Mouse (Mus musculus) cerebellum, adult 2 months (tissue): Measurements from ENCODE around the gene Sh3pxd2a. TPM values are rescaled to one million over a fixed set of nuclear protein-coding genes. Genes with fewer than 3 reads are reported as not detected.

Experiments
- DNase-seq, 2 experiments: peaks; one replicate each; pipeline ENCODE4 v3.0.0; 2021
- H3K27ac ChIP-seq: fragments of 200-500 bp; 2 replicates; pipeline ENCODE4 v1.5.1; 2012; ENCODE audit warnings: low read length, control low read depth, inconsistent platforms; ENCODE audit not compliant: insufficient read depth
- H3K27me3 ChIP-seq: fragments of 200-500 bp; 2 replicates; pipeline ENCODE4 v1.6.1; 2012; ENCODE audit warnings: inconsistent platforms, mild to moderate bottlenecking, low read length, moderate library complexity; ENCODE audit not compliant: control insufficient read depth, insufficient read depth
- H3K4me1 ChIP-seq: fragments of 200-500 bp; 2 replicates; pipeline ENCODE4 v1.6.1; 2011; ENCODE audit warnings: low read length; ENCODE audit not compliant: control insufficient read depth, insufficient read depth
- H3K4me3 ChIP-seq: fragments of 200-500 bp; replicated peaks from 2 replicates; pipeline ENCODE3; 2011; ENCODE audit warnings: mild to moderate bottlenecking, low read depth, low read length, control low read depth; ENCODE audit not compliant: insufficient read depth
- CTCF ChIP-seq: fragments of 200-500 bp; IDR thresholded peaks from 2 replicates; pipeline ENCODE4 v1.5.1; 2011; ENCODE audit warnings: low read depth, mild to moderate bottlenecking, control low read depth, low read length, moderate library complexity, borderline replicate concordance; ENCODE audit not compliant: insufficient read depth
- POLR2A ChIP-seq: fragments of 200-500 bp; IDR thresholded peaks from 2 replicates; pipeline ENCODE4 v1.6.1; 2011; ENCODE audit warnings: low read length, control low read depth, borderline replicate concordance; ENCODE audit not compliant: insufficient read depth
- WGBS: fragments of 180-500 bp; shearing (Covaris S2); methylation state at CpG from one replicate; pipeline ENCODE4 v1.1.7; 2018; 5-methylcytosine and 5-hydroxymethylcytosine counted together
- polyA plus RNA-seq: library from polyadenylated mRNA; depleted of rRNA; stranded (reverse); fragments of >200 nt; gene quantifications from 2 replicates; pipeline ENCODE4 v1.2.3, GENCODE M21; 2012

The Sh3pxd2a gene
- polyA plus RNA-seq, 1 experiment = 7.9 TPM

DNA sequence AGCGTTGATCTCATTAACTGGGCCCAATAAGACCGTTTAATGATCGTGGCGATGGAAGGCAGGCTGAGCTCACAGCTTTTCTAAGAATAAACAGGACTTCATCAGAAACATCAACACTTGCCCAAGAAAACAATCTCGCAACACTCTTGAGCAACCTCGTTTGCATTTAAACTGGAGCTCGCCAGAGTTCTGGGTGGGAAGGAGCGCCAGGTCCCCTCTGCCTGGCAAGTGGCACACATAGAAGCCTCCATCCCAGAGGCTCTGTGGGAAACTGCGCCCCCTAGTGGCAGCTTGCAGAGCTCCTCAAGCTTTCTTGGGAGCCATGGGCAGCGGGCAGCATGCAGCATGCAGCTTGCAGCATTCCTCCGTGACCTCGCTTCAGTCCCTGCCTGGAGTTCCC lies 126.5 kb downstream of the Sh3pxd2a start:
- Histone ChIP-seq H3K27ac (no peak overlapping the region), H3K4me3 (peak overlapping the region; percentile 12), H3K27me3 (no peaks in the 10 kb centered on the region), H3K4me1 (peaks cover 3% of the 10 kb centered on the region; the same call in 1 of the 2 replicates)
- peak; percentile 83 to 93 for DNase-seq
- TF ChIP-seq POLR2A (no peak), CTCF (peak; percentile 94)
- WGBS = 27% methylated on average over 12 of the region's 12 CpGs

DNA sequence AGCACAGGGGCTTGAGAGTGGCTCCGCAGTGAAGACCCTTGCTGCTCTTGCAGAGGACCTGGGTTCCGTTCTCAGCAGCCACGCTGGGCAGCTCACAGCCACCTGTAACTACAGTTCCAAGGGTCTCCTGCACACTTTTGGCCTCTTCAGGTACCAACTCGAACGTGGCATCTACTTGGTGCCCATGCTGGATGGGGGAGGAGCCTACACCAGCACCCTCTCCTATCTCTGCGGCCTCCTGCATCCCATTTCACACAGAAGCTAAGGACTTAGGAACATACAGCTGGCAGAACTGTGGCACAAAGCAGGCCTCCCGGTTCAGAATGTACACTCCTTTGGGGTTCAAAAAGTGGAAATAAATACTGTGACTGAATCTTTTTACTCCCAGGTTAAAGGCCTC lies 127.0 kb downstream of the Sh3pxd2a start:
- no peak overlapping the region for H3K4me3 ChIP-seq
- H3K27me3 ChIP-seq = no peaks in the 10 kb centered on the region
- peaks cover 3% of the 10 kb centered on the region; the same call in 1 of the 2 replicates for H3K4me1 ChIP-seq
- 71% methylated on average over 7 of the region's 7 CpGs for WGBS
- TF ChIP-seq POLR2A = no peak
- no peak for TF ChIP-seq CTCF
- H3K27ac ChIP-seq = no peak overlapping the region
- DNase-seq = no peak

- no peak for DNase-seq
- Histone ChIP-seq H3K4me3 (no peak overlapping the region), H3K4me1 (peaks cover 3% of the 10 kb centered on the region; the same call in 1 of the 2 replicates), H3K27me3 (no peaks in the 10 kb centered on the region), H3K27ac (no peak overlapping the region)
- no peak for TF ChIP-seq POLR2A
- no peak for TF ChIP-seq CTCF
- 57% methylated on average over 6 of the region's 6 CpGs for WGBS
Observed at GRCm38 (mm10) chr19:47335262-47335661, 128.9 kb downstream of the Sh3pxd2a start.

GRCm38 (mm10) chr19:47334713-47335112 lies 129.5 kb downstream of the Sh3pxd2a start:
- Histone ChIP-seq H3K27ac (no peak overlapping the region), H3K4me1 (peaks cover 3% of the 10 kb centered on the region; the same call in 1 of the 2 replicates), H3K4me3 (no peak overlapping the region), H3K27me3 (no peaks in the 10 kb centered on the region)
- 74% methylated on average over 17 of the region's 17 CpGs for WGBS
- DNase-seq = no peak
- TF ChIP-seq POLR2A (no peak), CTCF (no peak)

DNA sequence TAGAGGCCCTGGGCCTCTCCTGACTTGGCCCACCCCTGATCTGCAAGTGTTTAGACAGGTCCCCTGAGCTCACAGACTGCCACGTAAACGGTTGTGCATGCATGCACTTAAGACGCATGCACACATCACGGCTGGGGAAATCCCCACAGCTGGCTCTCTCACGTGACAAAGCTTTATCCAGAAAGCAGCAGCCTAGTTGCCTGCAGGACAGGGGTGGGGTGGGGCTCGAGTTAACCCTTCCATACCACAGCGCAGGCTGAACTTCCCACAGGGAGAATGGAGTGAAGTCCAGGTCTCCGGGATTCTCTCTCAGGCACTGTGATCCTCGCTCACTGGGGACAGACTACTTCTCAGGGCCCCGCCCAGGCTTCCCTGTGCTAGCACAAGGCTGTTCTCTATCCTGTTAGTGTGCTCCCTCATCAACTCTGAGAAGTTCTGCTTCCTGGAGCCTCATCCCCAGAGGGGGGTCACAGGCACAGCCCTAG lies 133.4 kb downstream of the Sh3pxd2a start:
- Histone ChIP-seq H3K4me1 (no peaks in the 10 kb centered on the region), H3K27ac (no peak overlapping the region), H3K4me3 (no peak overlapping the region), H3K27me3 (no peaks in the 10 kb centered on the region)
- no peak for DNase-seq
- 65% methylated on average over 10 of the region's 10 CpGs for WGBS
- TF ChIP-seq CTCF = no peak
- TF ChIP-seq POLR2A = no peak

- H3K27me3 ChIP-seq = no peaks in the 10 kb centered on the region
- WGBS = 100% methylated on average over 1 of the region's 1 CpGs
- H3K4me3 ChIP-seq = no peak overlapping the region
- H3K4me1 ChIP-seq = no peaks in the 10 kb centered on the region
- no peak for TF ChIP-seq POLR2A
- no peak for TF ChIP-seq CTCF
- no peak overlapping the region for H3K27ac ChIP-seq
- DNase-seq = no peak
Observed at GRCm38 (mm10) chr19:47329102-47329501, 135.1 kb downstream of the Sh3pxd2a start.

- no peak for DNase-seq
- WGBS = 69% methylated on average over 11 of the region's 11 CpGs
- Histone ChIP-seq H3K27me3 (no peaks in the 10 kb centered on the region), H3K4me3 (no peak overlapping the region), H3K4me1 (no peaks in the 10 kb centered on the region), H3K27ac (no peak overlapping the region)
- TF ChIP-seq POLR2A (no peak), CTCF (no peak)
Observed at GRCm38 (mm10) chr19:47327896-47328882, 136.0 kb downstream of the Sh3pxd2a start.

DNA sequence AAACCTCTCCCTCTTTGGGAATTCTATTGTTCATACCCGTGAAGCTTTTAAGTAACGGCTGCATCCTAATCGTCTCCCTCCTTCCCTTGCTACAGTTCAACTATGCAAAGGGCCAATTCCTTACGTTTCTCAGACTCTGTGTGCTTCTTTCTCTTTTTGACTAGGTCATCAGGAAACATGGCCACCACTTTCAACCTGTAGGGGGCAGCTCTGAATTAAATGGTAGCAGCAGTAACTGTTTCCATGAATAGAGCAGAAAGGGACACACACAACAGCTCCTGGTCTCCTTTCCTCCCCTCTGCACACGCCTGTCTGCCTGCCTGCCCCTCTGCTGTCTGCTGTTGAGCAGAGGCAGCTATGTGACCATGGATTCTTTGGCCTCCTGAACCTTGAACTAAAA lies 138.3 kb downstream of the Sh3pxd2a start:
- TF ChIP-seq CTCF (peak; percentile 48; the same call in 1 of the 2 replicates), POLR2A (no peak)
- peak in 1 of 2 experiments; percentile 47 for DNase-seq
- Histone ChIP-seq H3K4me1 (no peaks in the 10 kb centered on the region), H3K27ac (no peak overlapping the region), H3K4me3 (no peak overlapping the region), H3K27me3 (no peaks in the 10 kb centered on the region)
- 57% methylated on average over 5 of the region's 5 CpGs for WGBS
